Mouse (Mus musculus) small intestine, adult 2 months (tissue): Measurements from ENCODE around the gene Cd55b.
"Not testable (repeated sequence)": the region's sequence is repeated elsewhere in the genome, so short reads cannot be mapped to it uniquely, and the experiment has no call there.

Experiments
- CTCF ChIP-seq: fragments of 200-500 bp; IDR thresholded peaks from 2 replicates; pipeline ENCODE4 v1.5.1; 2012; ENCODE audit warnings: low read depth, mild to moderate bottlenecking, control low read depth, inconsistent platforms, low read length, moderate library complexity, mixed read lengths; ENCODE audit not compliant: insufficient replicate concordance, insufficient read length; ENCODE audit errors: extremely low read depth
- POLR2A ChIP-seq: fragments of 200-500 bp; IDR thresholded peaks from 2 replicates; pipeline ENCODE4 v1.6.1; 2012; ENCODE audit warnings: low read depth, mild to moderate bottlenecking, control low read depth, inconsistent platforms, low read length, moderate library complexity

DNA sequence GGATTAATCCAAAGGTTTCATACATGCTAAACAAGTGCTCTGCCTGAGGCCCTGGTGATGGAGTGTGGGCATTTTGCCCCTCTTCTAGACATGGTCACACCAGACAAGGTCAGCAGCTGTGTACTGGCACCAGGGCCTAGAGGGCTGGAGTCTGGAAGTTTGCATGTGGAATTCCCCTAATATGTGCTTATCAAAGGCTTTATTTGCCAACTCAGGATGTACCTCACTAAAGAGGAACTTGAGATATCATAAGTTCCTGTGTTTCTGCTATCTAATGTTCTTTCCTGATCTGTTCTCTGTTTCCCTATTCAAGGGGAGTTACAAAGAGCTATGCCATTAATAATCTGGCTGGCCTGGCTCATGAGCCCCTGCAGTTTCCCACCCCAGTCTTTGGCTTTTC lies 5.9 kb upstream of the Cd55b start:
- TF ChIP-seq CTCF, POLR2A: not testable (repeated sequence)
